Mouse (Mus musculus) heart, postnatal 0 days (tissue): Measurements from ENCODE around the gene Rplp2. TPM values are rescaled to one million over a fixed set of nuclear protein-coding genes. Genes with fewer than 3 reads are reported as not detected.

Experiments
- ATAC-seq: fragments of 200-750 bp; cut with Nextera tagmentation; 2 replicates; pipeline ENCODE4 v1.8.0; 2017; ENCODE audit warnings: low read depth, moderate number of reproducible peaks, moderate library complexity; ENCODE audit not compliant: insufficient read depth
- DNase-seq: peaks from one replicate; pipeline ENCODE4 v3.0.0-alpha.2; 2016; ENCODE audit warnings: low spot score
- H3K27ac ChIP-seq: fragments of 300-500 bp; sonication (generic); 2 replicates; pipeline ENCODE4 v1.5.1; 2014; ENCODE audit warnings: low read depth, mild to moderate bottlenecking
- H3K27me3 ChIP-seq: fragments of 300-500 bp; sonication (generic); 2 replicates; pipeline ENCODE4 v1.6.1; 2014; ENCODE audit warnings: low read length, mixed read lengths; ENCODE audit not compliant: control insufficient read depth, insufficient read depth
- H3K36me3 ChIP-seq: fragments of 300-500 bp; sonication (generic); replicated peaks from 2 replicates; pipeline ENCODE4 v1.6.1; 2014; ENCODE audit warnings: low read length, mixed read lengths; ENCODE audit not compliant: control insufficient read depth, insufficient read depth
- H3K4me1 ChIP-seq: fragments of 300-500 bp; sonication (generic); 2 replicates; pipeline ENCODE4 v1.6.1; 2014; ENCODE audit warnings: antibody characterized with exemption; ENCODE audit not compliant: control insufficient read depth, insufficient read depth
- H3K4me2 ChIP-seq: fragments of 300-500 bp; sonication (generic); 2 replicates; pipeline ENCODE4 v1.6.1; 2014; ENCODE audit warnings: low read depth, mild to moderate bottlenecking, low read length, moderate library complexity
- H3K4me3 ChIP-seq: fragments of 300-500 bp; sonication (generic); 2 replicates; pipeline ENCODE4 v1.5.1; 2014; ENCODE audit warnings: low read depth, low read length
- H3K9ac ChIP-seq: fragments of 300-500 bp; sonication (generic); replicated peaks from 2 replicates; pipeline ENCODE4 v1.6.1; 2014; ENCODE audit warnings: low read depth, low read length, mixed read lengths
- H3K9me3 ChIP-seq: fragments of 300-500 bp; sonication (generic); replicated peaks from 2 replicates; pipeline ENCODE4 v1.6.1; 2016; ENCODE audit warnings: low read length; ENCODE audit not compliant: control insufficient read depth
- CTCF ChIP-seq: IDR thresholded peaks from 2 replicates; pipeline ENCODE4 v1.5.1; 2016; ENCODE audit warnings: antibody characterized with exemption, control low read depth, low read depth
- EP300 ChIP-seq: IDR thresholded peaks from 2 replicates; pipeline ENCODE4 v1.6.1; 2016; ENCODE audit warnings: antibody characterized with exemption, low read depth
- WGBS: fragments of 180-500 bp; shearing (Covaris S2); extraction: QIAGEN DNeasy Blood & Tissue Kit; methylation state at CpG from one replicate; pipeline ENCODE4 v1.1.7; 2014; 5-methylcytosine and 5-hydroxymethylcytosine counted together
- polyA plus RNA-seq: library from polyadenylated mRNA; unstranded; fragments of >200 nt; fragmentation: Nextera tagmentation; extraction: Ambion mirVana; gene quantifications from 2 replicates; pipeline ENCODE4 v1.2.1, GENCODE M21; 2015
- total RNA-seq: library from RNA; depleted of rRNA; stranded (reverse); fragments of >200 nt; gene quantifications from 2 replicates; pipeline ENCODE4 v1.2.3, GENCODE M21; 2014; ENCODE audit warnings: low replicate concordance

Rplp2 gene
- total and polyA plus RNA-seq, 2 experiments from 2014 or later = 309 to 880 TPM

DNA sequence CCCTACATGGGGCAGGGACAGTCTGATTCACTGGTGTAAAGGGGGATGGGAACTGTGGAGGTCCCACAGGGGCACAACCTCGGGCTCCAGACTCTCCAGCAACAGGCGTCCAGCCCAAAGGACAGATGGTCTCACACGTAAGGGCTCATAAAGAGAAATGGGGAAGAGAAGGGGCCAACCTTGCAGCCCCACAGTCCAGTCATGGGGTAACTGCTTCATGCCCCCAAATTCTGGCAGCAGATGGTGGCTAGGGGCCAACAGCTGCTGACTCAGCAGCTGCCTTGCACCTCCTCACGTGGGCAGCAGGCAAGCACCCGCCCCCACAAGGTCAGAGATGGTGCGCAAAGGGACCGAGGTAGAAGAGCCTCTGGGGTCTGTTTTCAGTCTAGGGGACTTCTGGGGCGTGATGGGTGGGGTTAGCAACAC, 15.0 kb upstream of the Rplp2 start:
- no peak for DNase-seq
- H3K4me2 ChIP-seq = no peak overlapping the region
- peaks cover 20% of the 10 kb centered on the region for H3K36me3 ChIP-seq
- no peak overlapping the region for H3K4me3 ChIP-seq
- peaks cover 28% of the 10 kb centered on the region for H3K4me1 ChIP-seq
- H3K27me3 ChIP-seq = no peaks in the 10 kb centered on the region
- TF ChIP-seq EP300 = no peak
- no peak for TF ChIP-seq CTCF
- no peak overlapping the region for H3K9ac ChIP-seq
- no peaks in the 10 kb centered on the region for H3K9me3 ChIP-seq
- H3K27ac ChIP-seq = no peak overlapping the region
- 73% methylated on average over 8 of the region's 8 CpGs for WGBS
- ATAC-seq = no peak

- ATAC-seq = no peak
- DNase-seq = no peak
- peaks cover 20% of the 10 kb centered on the region for H3K36me3 ChIP-seq
- no peak for TF ChIP-seq EP300
- no peak for TF ChIP-seq CTCF
- no peak overlapping the region for H3K4me2 ChIP-seq
- no peaks in the 10 kb centered on the region for H3K27me3 ChIP-seq
- no peak overlapping the region for H3K9ac ChIP-seq
- no peaks in the 10 kb centered on the region for H3K9me3 ChIP-seq
- WGBS = 76% methylated on average over 6 of the region's 6 CpGs
- peaks cover 28% of the 10 kb centered on the region for H3K4me1 ChIP-seq
- H3K27ac ChIP-seq = peak overlapping the region; percentile 3; the same call in 1 of the 2 replicates
- H3K4me3 ChIP-seq = no peak overlapping the region
Observed at GRCm38 (mm10) chr7:141432741-141433516, 14.2 kb upstream of the Rplp2 start.

- Histone ChIP-seq H3K27ac (no peak overlapping the region), H3K4me1 (peaks cover 27% of the 10 kb centered on the region), H3K4me2 (peak overlapping the region; percentile 88), H3K9ac (peak overlapping the region; percentile 27; the same call in 1 of the 2 replicates), H3K36me3 (peaks cover 20% of the 10 kb centered on the region), H3K27me3 (no peaks in the 10 kb centered on the region), H3K4me3 (peak overlapping the region; percentile 59), H3K9me3 (no peaks in the 10 kb centered on the region)
- TF ChIP-seq EP300 (no peak), CTCF (no peak)
- DNase-seq (no peak), ATAC-seq (no peak)
- WGBS = 81% methylated on average over 15 of the region's 15 CpGs
Observed at GRCm38 (mm10) chr7:141433517-141434400, 13.4 kb upstream of the Rplp2 start.

- H3K27me3 ChIP-seq = no peaks in the 10 kb centered on the region
- peak overlapping the region; percentile 88 for H3K4me2 ChIP-seq
- H3K4me1 ChIP-seq = peaks cover 23% of the 10 kb centered on the region
- ATAC-seq (no peak), DNase-seq (no peak)
- H3K4me3 ChIP-seq = peak overlapping the region; percentile 59
- H3K27ac ChIP-seq = peak overlapping the region; percentile 52
- peak overlapping the region; percentile 47 for H3K9ac ChIP-seq
- WGBS = 19% methylated on average over 8 of the region's 8 CpGs
- H3K9me3 ChIP-seq = no peaks in the 10 kb centered on the region
- H3K36me3 ChIP-seq = peaks cover 20% of the 10 kb centered on the region
- no peak for TF ChIP-seq CTCF
Observed at GRCm38 (mm10) chr7:141434464-141434863, 12.7 kb upstream of the Rplp2 start.

DNA sequence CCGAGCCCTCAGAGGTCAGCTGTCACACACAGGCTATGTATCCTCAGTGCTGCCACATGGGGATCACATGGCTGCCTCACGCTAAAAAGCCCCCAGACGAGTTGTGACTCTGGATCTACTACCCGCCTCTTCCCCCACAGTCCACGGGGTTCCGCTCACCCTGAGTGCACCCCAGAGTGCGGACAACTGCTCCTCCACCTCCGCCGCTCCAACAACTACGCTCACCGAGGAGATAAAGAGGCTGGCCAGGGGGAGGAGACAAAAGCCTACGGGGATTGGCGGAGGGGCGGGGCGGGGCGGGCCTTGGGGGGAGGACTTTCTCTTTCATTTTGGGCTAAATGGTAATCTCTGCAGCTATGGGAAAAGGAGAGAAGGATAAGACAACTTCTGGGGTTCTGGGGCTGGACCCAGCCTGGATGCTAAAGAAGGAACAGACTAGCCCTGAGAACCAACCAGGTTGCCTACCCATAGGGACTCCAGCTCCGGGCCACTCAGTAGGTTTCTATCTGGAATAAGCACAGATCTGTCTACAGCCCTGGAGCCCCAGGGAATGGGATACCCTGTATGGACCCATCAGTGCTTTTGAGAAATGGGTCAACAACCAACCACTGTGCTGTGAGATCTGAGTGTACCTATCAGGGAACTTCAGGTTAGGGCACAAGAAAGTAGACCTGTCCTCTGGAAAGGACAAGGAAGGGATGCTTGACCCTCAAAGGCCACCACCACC, 11.9 kb upstream of the Rplp2 start:
- Histone ChIP-seq H3K4me1 (peaks cover 23% of the 10 kb centered on the region), H3K36me3 (peaks cover 19% of the 10 kb centered on the region), H3K9me3 (no peaks in the 10 kb centered on the region), H3K27me3 (no peaks in the 10 kb centered on the region), H3K4me2 (peak overlapping the region; percentile 88), H3K9ac (peak overlapping the region; percentile 47), H3K4me3 (peak overlapping the region; percentile 59), H3K27ac (peak overlapping the region; percentile 52)
- WGBS = 3% methylated on average over 17 of the region's 17 CpGs
- peak; percentile 63 for DNase-seq
- TF ChIP-seq EP300 (no peak), CTCF (no peak)
- ATAC-seq = peak; percentile 18; the same call in 1 of the 2 replicates
